Mouse (Mus musculus) cerebellum, adult 2 months (tissue): ENCODE results near the gene Fshr. TPM values are rescaled to one million over a fixed set of nuclear protein-coding genes. Genes with fewer than 3 reads are reported as not detected.

Experiments used
- DNase-seq, 2 experiments: peaks; one replicate each; pipeline ENCODE4 v3.0.0; 2021
- H3K27ac ChIP-seq: fragments of 200-500 bp; 2 replicates; pipeline ENCODE4 v1.5.1; 2012; ENCODE audit warnings: low read length, control low read depth, inconsistent platforms; ENCODE audit not compliant: insufficient read depth
- H3K27me3 ChIP-seq: fragments of 200-500 bp; 2 replicates; pipeline ENCODE4 v1.6.1; 2012; ENCODE audit warnings: inconsistent platforms, mild to moderate bottlenecking, low read length, moderate library complexity; ENCODE audit not compliant: control insufficient read depth, insufficient read depth
- H3K4me1 ChIP-seq: fragments of 200-500 bp; 2 replicates; pipeline ENCODE4 v1.6.1; 2011; ENCODE audit warnings: low read length; ENCODE audit not compliant: control insufficient read depth, insufficient read depth
- H3K4me3 ChIP-seq: fragments of 200-500 bp; replicated peaks from 2 replicates; pipeline ENCODE3; 2011; ENCODE audit warnings: mild to moderate bottlenecking, low read depth, low read length, control low read depth; ENCODE audit not compliant: insufficient read depth
- CTCF ChIP-seq: fragments of 200-500 bp; IDR thresholded peaks from 2 replicates; pipeline ENCODE4 v1.5.1; 2011; ENCODE audit warnings: low read depth, mild to moderate bottlenecking, control low read depth, low read length, moderate library complexity, borderline replicate concordance; ENCODE audit not compliant: insufficient read depth
- POLR2A ChIP-seq: fragments of 200-500 bp; IDR thresholded peaks from 2 replicates; pipeline ENCODE4 v1.6.1; 2011; ENCODE audit warnings: low read length, control low read depth, borderline replicate concordance; ENCODE audit not compliant: insufficient read depth
- WGBS: fragments of 180-500 bp; shearing (Covaris S2); methylation state at CpG from one replicate; pipeline ENCODE4 v1.1.7; 2018; 5-methylcytosine and 5-hydroxymethylcytosine counted together
- polyA plus RNA-seq: library from polyadenylated mRNA; depleted of rRNA; stranded (reverse); fragments of >200 nt; gene quantifications from 2 replicates; pipeline ENCODE4 v1.2.3, GENCODE M21; 2012

The Fshr gene
- polyA plus RNA-seq, 1 experiment = not detected

DNA sequence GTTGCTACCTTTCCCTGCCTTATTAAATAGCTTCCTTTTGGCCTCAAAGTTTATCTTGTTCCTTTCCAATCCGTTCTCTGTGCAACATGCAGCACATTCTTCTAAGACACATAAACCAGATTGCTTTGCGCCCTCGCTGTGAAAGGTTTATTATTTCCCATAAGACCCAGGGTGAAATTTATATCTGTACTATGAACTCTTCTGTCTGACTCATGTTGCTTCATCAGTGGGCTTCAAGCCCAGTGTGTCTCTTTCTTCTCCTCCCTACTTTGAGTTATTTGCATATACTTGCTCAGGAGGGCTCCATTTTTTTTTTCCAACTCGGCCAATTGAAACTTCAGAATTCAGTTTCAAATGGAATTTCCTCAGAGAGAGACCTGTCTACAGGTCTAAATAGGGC lies 183.5 kb downstream of the Fshr start:
- TF ChIP-seq POLR2A = no peak
- no peak for TF ChIP-seq CTCF
- 85% methylated on average over 4 of the region's 4 CpGs for WGBS
- Histone ChIP-seq H3K4me1 (no peaks in the 10 kb centered on the region), H3K27ac (no peak overlapping the region), H3K27me3 (no peaks in the 10 kb centered on the region), H3K4me3 (no peak overlapping the region)
- no peak for DNase-seq

- TF ChIP-seq POLR2A (no peak), CTCF (no peak)
- Histone ChIP-seq H3K4me1 (no peaks in the 10 kb centered on the region), H3K4me3 (no peak overlapping the region), H3K27me3 (no peaks in the 10 kb centered on the region), H3K27ac (no peak overlapping the region)
- DNase-seq = no peak
Measured at GRCm38 (mm10) chr17:89013691-89014090, 186.8 kb downstream of the Fshr start.

GRCm38 (mm10) chr17:89009117-89009516 lies 191.4 kb downstream of the Fshr start:
- Histone ChIP-seq H3K27me3 (no peaks in the 10 kb centered on the region), H3K27ac (no peak overlapping the region), H3K4me1 (no peaks in the 10 kb centered on the region), H3K4me3 (no peak overlapping the region)
- TF ChIP-seq CTCF (no peak), POLR2A (no peak)
- DNase-seq = no peak
- 77% methylated on average over 1 of the region's 1 CpGs for WGBS

GRCm38 (mm10) chr17:89008680-89009079 lies 191.8 kb downstream of the Fshr start:
- no peaks in the 10 kb centered on the region for H3K27me3 ChIP-seq
- no peak overlapping the region for H3K27ac ChIP-seq
- no peak for DNase-seq
- H3K4me3 ChIP-seq = no peak overlapping the region
- 33% methylated on average over 7 of the region's 7 CpGs for WGBS
- H3K4me1 ChIP-seq = no peaks in the 10 kb centered on the region
- no peak for TF ChIP-seq POLR2A
- no peak for TF ChIP-seq CTCF

DNA sequence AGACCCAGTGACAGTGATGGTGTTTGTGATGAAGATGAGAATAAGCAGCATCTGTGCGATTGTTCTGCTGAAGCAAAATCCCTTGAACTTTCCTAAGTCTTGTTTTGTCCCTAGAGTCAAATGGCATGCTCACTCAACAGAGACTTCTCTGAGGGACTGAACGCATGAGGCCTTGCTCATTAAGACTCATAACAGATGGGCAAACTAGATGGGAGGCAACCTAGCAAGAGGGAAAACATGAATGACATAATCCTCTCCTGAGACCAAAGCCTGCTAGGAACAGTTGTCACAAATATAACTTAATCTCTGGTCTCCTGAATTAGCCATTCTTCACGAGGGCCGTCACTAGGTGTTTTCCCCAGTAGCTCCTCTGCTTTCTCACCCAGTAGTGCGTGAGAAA lies 194.5 kb downstream of the Fshr start:
- H3K4me3 ChIP-seq = no peak overlapping the region
- no peaks in the 10 kb centered on the region for H3K27me3 ChIP-seq
- no peak for TF ChIP-seq POLR2A
- no peak for DNase-seq
- H3K4me1 ChIP-seq = no peaks in the 10 kb centered on the region
- no peak overlapping the region for H3K27ac ChIP-seq
- WGBS = 69% methylated on average over 5 of the region's 5 CpGs

- H3K4me3 ChIP-seq = no peak overlapping the region
- H3K27ac ChIP-seq = no peak overlapping the region
- TF ChIP-seq POLR2A (no peak), CTCF (no peak)
- DNase-seq = no peak
- H3K27me3 ChIP-seq = no peaks in the 10 kb centered on the region
- no peaks in the 10 kb centered on the region; the same call in 1 of the 2 replicates for H3K4me1 ChIP-seq
Measured at GRCm38 (mm10) chr17:88999907-89000306, 200.6 kb downstream of the Fshr start.

DNA sequence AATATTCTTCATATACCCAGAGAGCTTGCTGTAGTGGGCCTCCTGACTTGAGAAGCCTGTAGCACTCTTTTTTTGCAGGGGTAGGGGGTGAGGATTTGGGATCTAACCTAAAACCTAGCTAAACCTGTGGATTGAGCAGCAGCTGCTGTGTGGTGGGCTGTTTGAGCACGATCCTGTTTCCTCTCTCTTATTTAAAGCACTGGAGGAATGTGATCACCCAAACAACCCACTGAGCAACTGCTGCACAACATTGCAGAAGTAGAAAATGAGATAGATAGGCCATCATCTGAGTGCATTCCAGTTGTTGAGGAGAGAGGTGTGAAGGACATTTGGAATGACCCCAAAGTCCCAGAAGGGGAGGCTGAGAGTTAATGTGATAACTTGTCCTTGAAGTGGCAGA lies 202.2 kb downstream of the Fshr start:
- no peak overlapping the region for H3K4me3 ChIP-seq
- WGBS = 77% methylated on average over 1 of the region's 1 CpGs
- no peaks in the 10 kb centered on the region; the same call in 1 of the 2 replicates for H3K4me1 ChIP-seq
- H3K27ac ChIP-seq = no peak overlapping the region
- TF ChIP-seq POLR2A (no peak), CTCF (no peak)
- no peak for DNase-seq
- H3K27me3 ChIP-seq = no peaks in the 10 kb centered on the region

GRCm38 (mm10) chr17:88991238-88991637 lies 209.2 kb downstream of the Fshr start:
- Histone ChIP-seq H3K27me3 (no peaks in the 10 kb centered on the region), H3K4me1 (no peaks in the 10 kb centered on the region), H3K27ac (no peak overlapping the region), H3K4me3 (no peak overlapping the region)
- WGBS = 91% methylated on average over 4 of the region's 4 CpGs
- TF ChIP-seq CTCF (no peak), POLR2A (no peak)
- DNase-seq = no peak
